Mouse (Mus musculus) T-cell, adult 2 months (primary cell): ENCODE results near the gene Psmb3.
"Not testable (repeated sequence)": the region's sequence is repeated elsewhere in the genome, so short reads cannot be mapped to it uniquely, and the experiment has no call there.

Experiments
- DNase-seq: peaks from one replicate; pipeline ENCODE4 v3.0.0; 2022; ENCODE audit warnings: low spot score

Gene Psmb3

DNA sequence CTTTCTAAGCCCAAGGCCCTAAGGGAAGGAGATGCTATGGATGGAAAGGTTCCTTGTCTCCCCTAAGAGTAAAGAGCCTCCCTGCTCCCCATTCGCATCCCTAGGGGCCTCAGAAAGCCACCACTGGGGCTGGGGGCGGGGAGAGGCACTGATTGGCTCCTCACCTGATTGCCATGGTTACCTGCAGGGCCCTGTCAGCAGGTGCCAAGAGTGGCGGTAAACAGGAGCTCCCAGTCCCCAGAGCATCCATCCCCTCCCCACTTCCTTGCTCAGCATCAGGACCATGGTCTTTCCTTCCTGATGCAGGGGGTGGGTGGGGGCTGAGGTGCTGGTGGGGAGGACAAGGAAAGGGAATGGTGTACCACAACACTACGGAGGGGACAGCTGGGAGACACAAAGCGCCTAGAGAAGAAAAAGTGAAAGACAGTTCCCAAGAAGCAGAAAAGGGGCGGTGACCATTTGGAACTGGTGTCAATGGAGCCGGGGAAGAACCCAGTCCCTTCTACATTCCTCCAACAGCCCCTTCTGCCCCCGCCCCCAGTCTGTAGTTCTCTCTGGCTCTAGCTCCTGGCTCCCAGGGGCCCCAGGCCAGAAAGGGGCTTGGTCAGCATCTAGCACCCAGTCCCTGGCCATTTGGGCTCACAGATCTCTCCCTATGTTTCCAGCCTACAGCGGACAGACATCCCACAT lies 7.3 kb upstream of the Psmb3 start:
- DNase-seq = no peak

DNA sequence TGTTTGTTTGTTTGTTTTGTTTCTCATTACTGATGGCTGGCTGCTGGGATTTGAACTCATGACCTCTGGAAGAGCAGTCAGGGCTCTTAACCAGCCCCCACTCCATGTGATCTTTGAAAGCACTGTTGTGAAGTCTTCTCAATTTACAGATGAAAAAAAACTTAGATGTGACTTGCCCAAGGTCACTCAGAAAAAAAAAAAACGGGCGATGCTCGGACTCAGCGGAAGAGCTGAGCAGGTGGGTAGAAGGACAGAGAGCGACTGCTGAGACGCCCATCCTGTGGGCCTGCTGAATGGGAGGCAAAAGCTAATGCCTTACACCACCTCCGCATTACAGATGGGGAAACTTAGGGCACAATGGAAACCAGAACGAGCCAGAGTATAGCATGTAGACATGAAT lies 6.5 kb upstream of the Psmb3 start:
- no peak for DNase-seq

DNA sequence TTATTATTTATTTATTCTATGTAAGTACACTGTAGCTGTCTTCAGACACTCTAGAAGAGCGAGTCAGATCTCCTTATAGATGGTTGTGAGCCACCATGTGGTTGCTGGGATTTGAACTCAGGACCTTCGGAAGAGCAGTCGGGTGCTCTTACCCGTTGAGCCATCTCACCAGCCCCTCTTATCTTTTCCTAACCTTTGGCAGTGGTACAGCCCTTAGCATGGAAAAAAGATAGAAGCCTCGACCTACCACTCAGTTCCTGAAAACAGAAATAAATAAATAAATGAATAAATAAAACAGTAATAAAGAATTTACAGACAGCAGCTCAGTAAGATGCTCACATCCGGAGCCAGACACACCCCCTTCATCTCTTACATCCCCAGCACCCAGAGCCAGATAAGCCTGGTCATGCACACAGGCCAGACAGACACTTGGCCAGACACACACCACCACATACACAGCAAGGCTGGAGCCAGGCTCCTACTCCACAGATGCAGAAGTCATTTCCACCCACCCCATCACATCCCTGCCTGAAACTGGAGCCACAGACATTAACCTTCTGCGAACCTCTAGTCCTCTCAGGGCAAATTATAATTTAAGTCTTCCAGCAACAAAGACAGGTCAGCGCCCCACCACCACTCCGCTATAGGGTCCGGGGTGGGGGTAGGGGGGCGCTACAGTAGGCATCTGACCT lies 5.9 kb upstream of the Psmb3 start:
- DNase-seq = no peak

DNA sequence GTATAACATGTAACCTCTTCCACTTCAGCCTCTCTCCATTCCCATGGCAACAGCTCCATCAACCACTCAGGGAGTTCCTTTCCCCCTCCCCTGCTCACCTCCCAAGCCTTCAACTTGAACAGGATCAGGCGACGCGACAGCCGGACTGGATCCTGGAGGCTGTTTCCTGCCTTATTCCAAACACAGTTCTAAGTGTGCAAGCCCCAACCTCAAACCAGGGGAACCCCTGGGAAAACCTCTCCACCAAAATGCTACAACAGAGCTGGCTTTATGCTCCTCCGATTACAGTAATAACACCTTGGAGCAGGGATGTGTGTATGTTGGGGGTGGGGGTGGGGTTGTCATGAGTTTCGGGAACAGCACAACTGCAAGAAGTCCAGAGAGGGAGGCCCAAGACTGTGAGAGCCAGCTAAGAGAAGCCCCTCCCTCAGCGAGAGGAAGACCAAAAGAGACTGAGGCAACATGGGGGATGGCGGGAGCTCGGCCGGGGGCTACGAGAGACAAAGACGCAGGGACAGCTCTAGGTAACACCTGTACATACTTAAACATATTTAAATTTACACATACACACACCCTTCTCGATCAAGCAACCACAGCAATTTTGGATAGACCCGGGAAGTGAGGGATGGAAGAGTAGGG lies 5.2 kb upstream of the Psmb3 start:
- no peak for DNase-seq

DNA sequence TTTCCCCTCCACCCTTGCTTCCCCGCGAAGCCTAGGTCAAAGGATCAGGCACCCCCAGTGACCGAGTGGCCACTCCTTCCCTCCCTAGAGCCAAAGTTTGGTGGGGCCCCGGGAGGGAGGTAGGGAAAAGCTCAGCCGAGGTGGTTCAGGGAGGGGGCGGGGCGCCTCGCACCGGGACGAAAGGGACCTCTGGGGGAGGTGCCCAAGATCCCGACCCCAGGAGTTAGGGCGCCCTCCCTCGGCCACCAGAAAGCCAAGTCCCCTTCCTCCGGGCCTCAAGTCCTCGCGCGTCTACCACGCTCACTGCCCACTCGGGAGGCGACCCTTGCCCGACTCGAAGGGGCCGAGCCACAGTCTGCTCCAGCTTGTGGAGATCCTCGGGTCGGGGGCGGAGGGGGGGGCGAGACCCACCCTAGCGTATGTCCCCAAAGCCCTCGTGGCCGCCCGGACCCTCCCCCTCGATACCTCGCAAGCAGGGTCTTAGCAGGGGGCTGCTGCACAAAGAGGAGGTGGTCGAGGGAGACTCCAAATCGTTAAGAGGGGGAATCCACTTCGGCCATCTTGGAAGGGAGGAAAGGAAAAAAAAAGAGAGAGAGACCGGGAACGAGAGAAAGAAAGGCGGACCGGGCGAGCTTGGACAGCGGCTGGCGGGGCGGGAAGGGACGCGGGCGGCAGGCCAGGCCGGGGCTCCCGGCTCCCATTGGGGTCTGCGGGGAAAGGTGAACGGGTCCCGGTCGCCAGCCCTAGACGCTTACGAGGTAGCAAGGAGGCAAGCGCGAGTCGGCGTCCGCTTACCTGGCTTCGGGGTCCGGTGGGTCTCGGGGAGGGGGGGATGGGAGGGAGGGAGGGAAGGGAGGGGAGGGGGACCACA lies 4.2 kb upstream of the Psmb3 start:
- no peak for DNase-seq

DNA sequence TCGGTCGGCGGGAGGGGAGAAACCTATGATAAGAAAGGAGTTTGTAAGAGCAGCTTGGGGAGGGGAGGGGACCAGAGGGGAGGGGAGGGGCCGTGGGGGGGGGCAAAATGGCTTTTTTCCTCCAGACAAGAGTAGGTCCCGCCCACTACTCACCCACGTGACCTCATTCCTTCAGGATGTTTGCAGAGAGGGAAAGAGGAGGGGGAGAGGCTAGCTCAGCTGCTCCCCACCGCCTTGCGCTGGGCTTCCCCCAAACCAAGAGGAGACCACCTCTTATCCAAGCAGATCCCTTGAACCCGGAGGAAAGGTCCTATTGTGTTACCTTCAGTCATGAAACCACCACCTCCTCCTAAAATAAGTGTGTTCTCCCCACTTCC lies 3.6 kb upstream of the Psmb3 start:
- DNase-seq = no peak

DNA sequence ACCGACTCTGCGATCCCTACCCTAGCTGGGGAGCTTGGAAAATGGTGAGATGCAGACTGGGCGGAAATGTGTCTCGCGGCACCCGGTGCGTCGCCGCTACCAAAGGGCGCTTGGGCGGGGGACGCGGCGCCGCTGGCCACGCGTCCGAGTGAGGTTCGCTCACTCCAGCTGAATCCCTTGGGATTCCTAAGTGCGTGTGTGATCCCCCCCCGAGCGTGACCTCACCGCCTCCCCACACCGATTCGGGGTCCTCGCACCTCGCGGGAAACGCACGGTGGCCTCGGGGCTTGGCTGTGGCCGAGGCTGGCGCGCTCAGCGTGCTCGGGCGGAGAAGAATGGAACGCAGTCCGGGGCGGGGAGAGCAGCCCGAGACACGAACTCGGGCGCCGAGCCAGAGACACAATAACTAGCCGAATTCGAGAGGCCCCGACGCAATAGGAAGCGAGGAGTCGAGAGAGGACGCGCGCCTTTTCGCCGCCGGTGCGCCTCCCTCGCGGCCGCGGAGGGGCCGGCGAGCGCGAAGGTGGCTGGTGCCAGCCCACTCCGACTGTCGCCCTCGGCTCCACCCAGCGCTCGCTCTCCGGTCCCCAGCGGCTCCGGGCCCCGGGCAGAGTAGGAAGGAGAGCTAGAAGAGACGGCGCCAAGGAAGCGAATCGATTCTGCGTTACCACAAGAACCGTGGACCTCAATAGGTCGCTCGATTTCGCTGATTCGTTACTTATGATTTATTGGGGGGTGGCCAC lies 3.0 kb upstream of the Psmb3 start, which contains the start of gene Pcgf2:
Gene Pcgf2 (minus strand): TSS at position 495 of the 743 bp plus-strand sequence.
- peak; percentile 55 for DNase-seq

DNA sequence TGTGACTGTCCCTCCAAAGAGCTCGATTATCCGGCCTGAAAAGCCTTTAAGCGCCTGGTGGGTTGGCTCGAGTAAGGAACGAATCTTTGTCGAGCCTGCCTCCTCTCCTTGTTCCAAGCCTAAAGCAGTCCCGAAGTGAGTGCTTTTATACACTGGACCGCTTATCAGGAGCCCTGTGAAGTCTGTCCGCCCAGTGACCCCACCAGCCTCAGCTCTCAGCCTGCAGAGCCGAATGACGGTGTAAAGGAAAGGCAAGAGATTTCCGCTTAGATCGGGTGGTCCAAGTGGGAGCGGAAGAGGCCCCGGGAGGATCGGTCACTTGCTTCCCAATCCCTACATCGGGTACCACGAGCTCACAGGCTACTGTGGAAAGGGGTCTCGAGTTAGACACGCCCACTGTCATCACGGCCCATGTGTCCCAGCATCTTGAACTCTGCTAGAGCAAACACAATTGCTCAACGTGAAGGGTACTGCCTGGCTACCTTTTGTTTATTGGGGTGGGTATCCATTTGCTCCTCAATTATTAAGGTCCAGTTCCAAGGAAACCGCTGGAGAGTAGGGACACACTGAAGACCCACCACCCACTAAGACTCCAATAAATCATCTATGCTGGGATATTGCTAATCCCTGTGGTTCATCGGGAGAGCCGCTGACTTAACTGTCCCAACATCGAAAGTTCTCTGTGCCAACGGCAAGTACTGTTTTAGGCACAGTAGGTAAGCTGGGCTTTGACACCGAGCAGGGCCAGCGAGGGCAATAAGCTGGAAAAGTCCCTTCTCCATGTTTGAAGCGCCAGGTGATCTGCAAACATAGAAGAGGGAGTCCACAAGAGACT lies 2.2 kb upstream of the Psmb3 start:
- DNase-seq = no peak

DNA sequence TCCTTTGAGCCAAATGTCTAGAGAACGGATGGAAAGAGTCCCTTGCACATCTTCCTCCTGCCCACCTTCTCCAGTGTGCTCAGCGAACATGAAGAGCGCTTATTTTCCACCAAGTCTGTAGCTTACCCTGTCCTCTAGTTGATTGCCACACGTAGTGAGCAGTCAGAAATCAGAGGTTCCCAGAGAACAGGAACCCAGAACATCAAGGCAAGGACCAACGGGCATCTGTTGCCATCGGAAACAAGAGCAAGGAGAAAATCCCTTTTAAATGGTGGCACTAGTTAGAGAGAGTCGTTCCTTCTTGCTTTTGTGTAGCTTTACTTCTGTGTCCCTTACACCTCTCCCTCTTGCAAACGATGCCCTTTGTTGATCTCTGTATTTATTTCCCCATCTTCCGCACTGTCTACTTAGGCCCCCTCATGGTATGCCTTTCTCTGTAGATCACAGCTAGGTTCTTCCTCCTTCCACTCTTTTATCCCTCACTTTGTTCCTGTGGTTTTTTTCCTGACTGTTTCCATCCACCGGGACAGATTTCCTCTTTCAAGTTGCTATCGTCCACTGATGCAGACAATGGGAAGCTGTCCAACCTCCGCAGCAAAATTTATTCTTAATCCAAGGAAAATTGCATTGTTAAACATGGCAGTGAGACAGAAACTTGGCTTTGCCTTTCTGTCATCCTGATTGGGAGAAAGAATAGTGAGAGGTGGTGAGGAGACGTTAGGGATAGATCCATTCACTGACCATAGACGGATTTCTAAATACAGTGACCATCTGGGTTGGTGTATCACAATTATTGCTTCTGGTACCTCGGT lies 1.4 kb upstream of the Psmb3 start:
- no peak for DNase-seq

DNA sequence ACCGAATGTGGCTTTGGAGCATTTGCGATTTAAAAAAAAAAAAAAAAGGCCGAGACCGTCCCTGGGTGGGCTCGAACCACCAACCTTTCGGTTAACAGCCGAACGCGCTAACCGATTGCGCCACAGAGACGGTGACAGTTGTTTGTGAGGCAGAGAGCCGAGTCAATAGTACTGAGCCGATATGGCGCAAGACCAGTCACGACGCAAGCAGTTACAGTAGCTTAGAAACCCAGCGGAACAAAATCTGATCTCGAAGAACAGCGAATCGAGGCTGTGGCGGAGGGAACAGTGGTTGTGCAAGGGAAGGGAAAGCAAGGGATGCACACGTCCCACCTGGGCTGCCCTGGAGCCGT lies 830 bp upstream of the Psmb3 start:
- DNase-seq = peak; percentile 90

DNA sequence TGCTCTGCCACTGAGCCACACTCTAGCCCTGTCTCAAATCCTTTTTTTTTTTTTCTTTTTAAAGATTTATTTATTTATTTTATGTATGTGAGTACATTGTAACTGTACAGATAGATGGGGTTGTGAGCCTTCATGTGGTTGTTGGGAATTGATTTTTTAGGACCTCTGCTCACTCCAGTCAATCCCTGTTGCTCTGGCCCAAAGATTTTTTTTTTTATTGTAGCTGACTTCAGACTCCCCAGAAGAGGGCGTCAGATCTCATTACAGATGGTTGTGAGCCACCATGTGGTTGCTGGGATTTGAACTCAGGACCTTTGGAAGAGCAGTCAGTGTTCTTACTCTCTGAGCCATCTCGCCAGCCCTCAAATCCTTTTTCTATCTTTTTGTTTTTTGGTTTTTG lies 6.9 kb downstream of the Psmb3 start:
- not testable (repeated sequence) for DNase-seq

DNA sequence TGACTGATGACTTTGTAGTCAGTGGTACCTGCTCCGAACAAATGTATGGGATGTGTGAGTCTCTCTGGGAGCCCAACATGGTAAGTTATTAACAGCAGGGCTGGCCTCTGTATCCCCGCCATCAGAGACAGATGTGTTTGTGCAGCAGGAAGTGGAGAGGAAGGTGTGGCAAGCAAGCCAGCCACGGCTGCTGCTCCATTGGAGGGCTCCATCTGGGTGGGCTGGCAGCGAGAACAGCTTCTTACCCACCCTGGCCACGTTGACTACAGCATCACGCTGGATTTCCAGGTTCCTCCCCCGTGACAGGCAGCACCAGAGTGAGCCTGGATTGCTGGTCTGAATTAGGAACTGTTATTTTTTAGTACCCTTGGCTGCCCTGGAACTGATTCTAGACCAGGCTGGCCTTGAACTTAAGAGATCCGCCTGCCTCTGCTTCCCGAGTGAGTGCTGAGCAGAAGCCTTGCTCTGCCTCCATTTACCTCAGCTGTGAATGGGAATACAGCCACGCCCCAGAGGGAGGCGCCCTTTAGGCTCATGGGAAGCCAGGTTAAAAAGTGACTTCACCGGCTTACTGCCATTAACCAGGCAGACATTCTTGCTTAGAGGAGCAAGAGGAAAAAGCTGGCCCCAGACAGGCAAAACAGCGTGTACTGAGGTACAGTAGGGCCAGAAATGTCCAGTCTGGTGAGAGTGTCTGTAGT lies 8.2 kb downstream of the Psmb3 start:
- DNase-seq = peak; percentile 56

DNA sequence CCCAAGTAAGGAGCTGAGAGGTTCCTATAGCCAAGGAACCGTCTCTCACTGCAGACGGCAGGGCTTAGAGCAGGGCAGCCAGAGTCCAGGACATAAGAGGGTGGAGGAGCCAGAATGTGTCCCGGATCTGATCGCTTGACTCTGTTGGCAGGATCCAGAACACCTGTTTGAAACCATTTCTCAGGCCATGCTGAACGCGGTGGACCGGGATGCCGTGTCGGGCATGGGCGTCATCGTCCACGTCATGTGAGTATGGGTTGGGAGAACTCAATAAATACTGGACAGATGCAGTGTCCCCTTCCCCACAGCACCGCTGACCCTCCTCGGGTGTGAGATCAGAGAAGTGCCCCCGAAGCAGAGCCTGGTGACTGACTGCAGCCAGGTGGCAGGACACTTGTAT lies 9.1 kb downstream of the Psmb3 start:
- no peak for DNase-seq

DNA sequence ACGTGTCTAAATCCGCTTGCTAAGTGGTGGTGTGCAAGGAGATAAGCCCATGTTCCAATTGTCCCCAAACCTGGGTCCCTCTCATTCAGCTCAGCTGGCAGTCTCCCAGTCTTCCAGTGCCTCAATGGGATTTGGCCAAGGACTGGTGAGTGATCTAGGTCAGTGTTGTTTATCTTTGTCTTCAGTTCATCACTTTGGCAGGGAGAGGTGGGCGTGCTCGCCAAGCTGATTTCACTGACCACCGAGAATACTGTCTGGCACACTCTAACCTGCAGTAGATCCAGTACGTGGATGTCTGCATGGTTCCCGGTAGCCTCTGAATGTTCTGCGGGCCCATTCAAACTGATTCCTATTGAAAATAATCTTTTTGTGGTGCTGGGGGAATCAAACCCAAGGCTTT lies 10.7 kb downstream of the Psmb3 start:
- no peak for DNase-seq

DNA sequence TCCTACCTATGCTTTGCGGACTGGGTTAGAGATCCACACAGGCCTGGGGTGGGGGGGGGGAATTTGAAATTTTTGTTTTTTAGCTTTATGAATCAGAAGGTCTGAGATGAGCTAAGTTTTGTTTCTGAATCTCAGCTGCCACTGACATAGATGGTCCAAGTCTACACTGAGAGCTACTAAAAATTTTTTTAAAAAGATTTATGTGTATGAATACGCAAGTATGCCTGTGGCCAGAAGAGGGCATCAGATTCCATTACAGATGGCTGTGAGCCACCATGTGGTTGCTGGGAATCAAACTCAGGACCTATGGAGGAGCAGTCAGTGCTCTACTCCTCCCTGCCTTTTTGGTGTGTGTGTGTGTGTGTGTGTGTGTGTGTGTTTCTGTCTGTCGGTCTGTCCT lies 11.2 kb downstream of the Psmb3 start:
- DNase-seq = no peak

DNA sequence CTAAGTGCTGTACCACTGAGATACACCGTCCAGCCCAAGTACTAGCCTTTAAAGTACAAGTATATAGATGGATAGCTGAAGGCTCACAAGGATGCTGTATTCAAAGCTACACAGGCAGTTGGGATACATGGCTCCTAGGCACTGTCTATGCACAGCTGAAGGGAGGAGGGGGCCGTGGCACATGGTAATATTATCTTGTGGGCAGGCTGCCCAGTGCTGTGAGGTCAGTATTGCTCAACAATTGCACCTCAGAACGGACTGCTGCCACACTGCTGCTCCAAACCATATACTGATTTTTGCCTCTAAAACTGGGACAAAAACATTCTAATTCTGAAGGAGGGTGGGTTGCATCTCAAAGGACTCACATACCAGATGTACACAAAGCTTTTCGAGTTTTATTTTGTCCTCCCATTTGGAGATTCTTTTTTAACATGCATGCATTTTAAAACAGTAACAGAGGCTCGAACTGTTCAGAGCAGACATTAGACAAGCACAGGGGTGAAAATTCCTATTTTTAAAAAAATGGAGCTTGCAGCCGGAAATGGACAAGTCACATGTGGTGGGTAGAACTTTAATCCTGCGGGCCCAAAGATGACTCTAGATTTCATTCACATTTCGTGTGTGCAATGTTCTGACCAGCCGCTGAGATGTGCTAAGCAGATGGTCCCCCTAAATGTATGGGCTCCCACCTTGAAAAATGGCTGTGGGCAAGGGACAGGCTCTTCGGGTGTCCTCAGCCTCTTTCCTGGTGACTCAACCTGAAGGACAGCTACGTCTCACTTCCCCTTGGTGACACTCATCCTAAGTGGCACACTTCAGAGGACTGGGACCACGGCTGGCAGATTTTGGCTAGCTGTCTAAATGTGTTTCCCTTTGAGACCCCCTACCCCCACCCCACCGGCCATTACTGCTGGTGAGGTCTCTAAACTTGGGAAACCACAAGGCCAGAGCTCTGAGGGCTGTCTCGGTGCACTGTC lies 11.9 kb downstream of the Psmb3 start:
- no peak for DNase-seq

DNA sequence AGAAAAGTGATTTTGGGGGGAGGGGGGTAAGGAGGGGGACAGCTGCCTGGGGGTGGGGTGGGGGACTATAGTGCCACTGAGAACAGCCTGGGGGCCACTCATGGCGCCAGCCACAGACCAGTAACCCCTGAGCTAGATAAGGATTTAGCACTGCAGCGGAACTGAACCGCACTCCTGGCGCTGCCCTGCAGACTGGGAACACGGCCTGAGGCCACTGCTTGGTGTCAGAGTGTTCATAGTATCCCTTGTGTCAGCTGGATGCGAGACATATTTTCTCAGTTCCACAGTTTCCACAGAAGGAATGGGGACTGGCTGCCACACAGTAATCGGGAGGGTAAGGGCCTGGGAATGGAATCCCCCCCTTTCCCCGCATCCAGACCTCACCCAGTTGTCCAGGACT lies 12.8 kb downstream of the Psmb3 start:
- no peak for DNase-seq
